Mouse (Mus musculus): ENCODE results near the gene Tlcd1.

- no peak for TF ChIP-seq CTCF (IDR thresholded peaks at IDR 0.05; ENCODE audit: low read depth)
- no peak for TF ChIP-seq EP300 (IDR thresholded peaks at IDR 0.05; ENCODE audit: low read depth)
Measured at GRCm38 (mm10) chr11:78143520-78143919, 33.0 kb upstream of the Tlcd1 start.

Data from liver, embryonic 14.5 days (tissue).